Mouse (Mus musculus): ENCODE measurements around the gene Zfp991. TPM values are rescaled to one million over a fixed set of nuclear protein-coding genes. Genes with fewer than 3 reads are reported as not detected.

Gene Zfp991
- total RNA-seq, 2 experiments from 2014 or later, result 0.88 to 1.0 TPM

Other genes with a start within 250 kb of the Zfp991 start
- gene Gm21411, start 222.4 kb upstream of the Zfp991 start, total RNA-seq (2021), result not detected
- not detected for gene Zfp989, start 160.1 kb upstream of the Zfp991 start, total RNA-seq (2021)
- gene Rex2, start 110.2 kb upstream of the Zfp991 start, total RNA-seq (2021), result under 1 TPM; 0.07 to 0.17 TPM
- gene Zfp988, start 173.6 kb downstream of the Zfp991 start, total RNA-seq (2021), result not detected
- gene Zfp978, start 229.3 kb downstream of the Zfp991 start, total RNA-seq (2021), result not detected

All from gastrocnemius, adult 18-20 months (tissue).